Mouse (Mus musculus) heart, adult 2 months (tissue): Measurements from ENCODE around the gene Cxcl9.

Experiments
- CTCF ChIP-seq: fragments of 200-600 bp; IDR thresholded peaks from 2 replicates; pipeline ENCODE4 v1.8.1; 2022; ENCODE audit warnings: antibody characterized with exemption, mild to moderate bottlenecking, moderate library complexity
- POLR2A ChIP-seq: fragments of 200-500 bp; IDR thresholded peaks from 2 replicates; pipeline ENCODE4 v1.6.1; 2011; ENCODE audit warnings: mild to moderate bottlenecking, low read depth, low read length, control low read depth; ENCODE audit not compliant: insufficient read depth

DNA sequence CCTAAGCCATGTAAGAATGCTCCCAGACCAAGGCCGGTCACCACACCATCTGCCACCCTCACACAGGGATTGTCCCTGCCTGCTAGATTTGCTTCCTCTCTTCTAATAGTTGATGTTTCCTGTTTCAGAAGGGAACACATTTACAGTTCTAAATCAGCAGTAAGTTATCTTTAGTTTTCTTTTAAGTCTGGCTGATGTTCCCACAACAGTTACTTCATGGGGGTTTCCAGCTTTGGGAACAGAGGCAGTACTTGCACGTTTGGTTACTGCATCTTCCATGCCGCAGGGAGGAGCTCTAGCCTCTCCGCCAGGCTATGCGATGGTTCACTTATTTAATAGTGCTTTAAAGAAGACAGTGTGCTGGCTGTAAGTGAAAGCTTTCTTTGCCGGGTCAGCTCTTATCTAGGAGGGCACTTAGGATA lies 46.9 kb upstream of the Cxcl9 start:
- TF ChIP-seq POLR2A, result 0 out of 2 replicates have a peak, but pooled peaks have one; percentile 21
- peak; percentile 64 for TF ChIP-seq CTCF
